Comparison of ENCODE assay signal across 30 mouse cellular contexts in the genomic region with DNA sequence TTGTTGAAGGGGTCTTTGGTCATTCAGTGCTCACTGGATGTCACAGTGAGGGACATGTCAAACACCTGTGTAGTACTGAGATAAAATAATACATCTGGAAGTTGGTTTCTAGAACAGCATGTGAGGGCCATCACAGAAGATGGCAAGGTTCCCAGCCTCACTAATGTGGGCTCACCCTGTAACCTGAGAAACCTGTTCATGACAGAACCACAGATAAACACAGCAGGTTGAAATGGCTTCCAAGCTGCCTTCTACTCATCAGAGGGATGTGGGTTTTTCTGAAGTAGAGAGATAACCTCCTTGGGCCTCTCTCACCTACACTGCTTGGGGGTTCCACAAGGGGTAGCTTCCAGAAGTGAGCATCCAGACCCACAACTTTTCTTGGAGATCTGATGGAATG.
"Had no signal": no experiment of that assay in that cellular context is flagged by ENCODE, and none has a peak within 500 bp of the region (broad histone marks: within the 10 kb centered on the region; RNA-seq: fewer than 3 reads in every experiment).

No protein-coding gene starts in this region.

- H3K9me3 ChIP-seq: heart, embryonic 10.5 days; heart, embryonic 12.5 days; heart, embryonic 13.5 days; heart, embryonic 15.5 days; hindbrain, embryonic 10.5 days; hindbrain, embryonic 12.5 days; hindbrain, embryonic 13.5 days; hindbrain, embryonic 15.5 days; intestine, embryonic 15.5 days; kidney, embryonic 15.5 days had no signal

- H3K4me1 ChIP-seq: heart, embryonic 12.5 days; intestine, embryonic 15.5 days had no signal

- H3K27me3 ChIP-seq: heart, embryonic 12.5 days; heart, embryonic 13.5 days; heart, embryonic 15.5 days; hindbrain, embryonic 12.5 days; hindbrain, embryonic 15.5 days; intestine, embryonic 15.5 days; kidney, embryonic 15.5 days had no signal

- H3K9ac ChIP-seq: heart, embryonic 12.5 days; heart, embryonic 13.5 days; heart, embryonic 15.5 days; hindbrain, embryonic 12.5 days; hindbrain, embryonic 13.5 days; hindbrain, embryonic 14.5 days; hindbrain, embryonic 15.5 days; intestine, embryonic 15.5 days; kidney, embryonic 15.5 days had no signal

- H3K27ac ChIP-seq: heart, embryonic 10.5 days; heart, embryonic 13.5 days; heart, embryonic 15.5 days; hindbrain, embryonic 10.5 days; hindbrain, embryonic 12.5 days; hindbrain, embryonic 13.5 days; hindbrain, embryonic 14.5 days; hindbrain, embryonic 15.5 days; hindbrain, postnatal 0 days; intestine, embryonic 15.5 days; kidney, embryonic 15.5 days; kidney, postnatal 0 days; layer of hippocampus, adult 2 months; left cerebral cortex, adult 2 months had no signal

- H3K36me3 ChIP-seq: heart, embryonic 10.5 days; heart, embryonic 12.5 days; heart, embryonic 13.5 days; heart, embryonic 15.5 days; hindbrain, embryonic 10.5 days; hindbrain, embryonic 12.5 days; hindbrain, embryonic 13.5 days; hindbrain, embryonic 15.5 days; intestine, embryonic 15.5 days; kidney, embryonic 15.5 days had no signal

- H3K4me3 ChIP-seq: heart, embryonic 10.5 days; heart, embryonic 12.5 days; heart, embryonic 13.5 days; heart, embryonic 15.5 days; hindbrain, embryonic 10.5 days; hindbrain, embryonic 12.5 days; hindbrain, embryonic 13.5 days; hindbrain, embryonic 15.5 days; intestine, embryonic 15.5 days; kidney, embryonic 15.5 days; layer of hippocampus, adult 2 months; left cerebral cortex, adult 2 months had no signal

- DNase-seq: heart, postnatal 10 days; heart, postnatal 14 days; heart, postnatal 36 days; heart, postnatal 4 days; kidney, adult 11 months; kidney, adult 18-20 months; kidney, adult 2 months; kidney, adult 8-10 months; kidney, adult 9 months; kidney, postnatal 10 days; kidney, postnatal 14 days; kidney, postnatal 25 days; kidney, postnatal 36 days; layer of hippocampus, adult 9-11 months; layer of hippocampus, postnatal 36 days had no signal
